Mouse (Mus musculus): ENCODE measurements at regions not wholly inside any gene's neighbourhood (a gene's known extent, or its start where the extent isn't known, plus 50 kb on each side); places are given as distances from the start of the nearest gene placed in this dataset.

- no peak for DNase-seq (ENCODE audit: low spot score)
These were observed 57.8 kb upstream of the Zfand5 start for GRCm38 (mm10) chr19:21214253-21214652.

- no peak for DNase-seq (ENCODE audit: low spot score)
These were observed 78.6 kb upstream of the Zfand5 start for GRCm38 (mm10) chr19:21193461-21193860.

- DNase-seq (ENCODE audit: low spot score), result no peak
These were observed 79.5 kb upstream of the Zfand5 start for GRCm38 (mm10) chr19:21192576-21192975.

GRCm38 (mm10) chr19:21189216-21189615 is 82.9 kb upstream of the Zfand5 start:
- DNase-seq (ENCODE audit: low spot score), result no peak

- no peak for DNase-seq (ENCODE audit: low spot score)
These were observed 85.4 kb upstream of the Zfand5 start for GRCm38 (mm10) chr19:21186656-21187055.

GRCm38 (mm10) chr19:21186016-21186415 is 86.1 kb upstream of the Zfand5 start:
- no peak for DNase-seq (ENCODE audit: low spot score)

GRCm38 (mm10) chr19:21183028-21183427 is 89.0 kb upstream of the Zfand5 start:
- no peak for DNase-seq (ENCODE audit: low spot score)

DNA sequence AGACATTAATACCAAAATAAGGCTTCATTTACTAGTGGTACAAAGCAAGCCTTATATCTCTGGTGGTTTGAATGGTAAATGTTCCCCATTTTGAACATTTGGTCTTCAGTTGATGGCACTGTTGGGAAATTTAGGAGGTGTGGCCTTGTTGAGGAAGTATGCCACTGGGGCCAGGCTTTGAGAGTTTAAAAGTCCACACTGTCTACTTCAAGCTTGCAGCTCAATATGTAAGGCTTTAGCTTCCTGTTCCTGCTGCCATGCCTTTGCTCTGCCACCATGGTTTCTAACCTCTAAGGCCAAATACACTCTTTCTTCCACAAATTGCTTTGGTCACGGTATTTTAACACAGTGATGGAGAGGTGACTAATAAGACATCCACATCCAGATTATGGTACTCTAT is 92.2 kb upstream of the Zfand5 start:
- DNase-seq (ENCODE audit: low spot score), result no peak

- DNase-seq (ENCODE audit: low spot score), result no peak
These were observed 96.6 kb upstream of the Zfand5 start for GRCm38 (mm10) chr19:21175426-21175831.

- no peak for DNase-seq (ENCODE audit: low spot score)
These were observed 97.4 kb upstream of the Zfand5 start for GRCm38 (mm10) chr19:21174636-21175035.

DNA sequence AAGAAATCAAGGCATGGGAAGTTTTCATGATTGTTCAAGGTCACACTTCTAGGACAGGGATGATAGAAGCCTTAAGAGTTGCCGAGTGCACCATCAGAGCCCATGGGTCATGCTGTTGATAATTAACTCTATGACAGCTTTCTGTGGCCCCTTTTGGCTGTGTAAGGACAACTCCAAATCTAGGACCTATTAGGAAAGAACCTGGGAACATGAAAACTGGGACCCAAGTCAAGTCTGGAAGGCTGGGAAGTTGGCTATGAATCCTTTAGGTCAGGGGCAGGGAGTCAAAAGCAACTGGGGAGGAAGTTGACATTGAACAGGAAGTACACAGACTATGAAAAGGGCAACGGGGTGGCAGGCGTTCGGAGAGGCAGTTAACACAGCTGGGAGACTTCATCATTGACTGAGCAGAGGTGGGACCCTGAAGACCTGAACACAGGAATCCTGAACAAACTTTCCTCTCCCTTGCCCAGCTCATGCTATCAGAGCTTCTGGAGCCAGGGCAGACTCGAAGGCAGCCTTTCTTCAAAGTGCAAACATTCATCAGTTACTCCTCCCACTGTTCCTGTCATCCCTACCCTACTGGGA is 98.1 kb upstream of the Zfand5 start:
- DNase-seq (ENCODE audit: low spot score), result no peak

DNA sequence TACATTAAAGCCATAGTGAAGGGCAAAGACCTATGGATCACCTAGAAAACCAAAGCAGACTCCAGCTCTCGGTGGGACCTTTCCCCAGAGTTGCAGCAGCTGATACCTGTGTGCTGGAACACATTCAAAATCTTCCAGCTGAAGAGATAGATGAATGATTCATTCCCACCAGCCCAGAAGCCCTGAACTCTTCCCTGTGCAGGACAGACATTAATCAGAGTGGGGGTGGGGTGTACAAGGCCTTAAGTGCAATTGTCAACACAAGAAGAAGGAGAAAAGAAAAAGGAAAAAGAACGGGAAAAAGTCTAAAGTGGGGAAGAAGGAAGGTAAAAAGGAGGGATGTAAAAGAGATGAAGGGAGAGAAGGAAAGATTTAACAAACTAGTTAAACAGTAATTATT is 100.9 kb upstream of the Zfand5 start:
- no peak for DNase-seq (ENCODE audit: low spot score)

DNA sequence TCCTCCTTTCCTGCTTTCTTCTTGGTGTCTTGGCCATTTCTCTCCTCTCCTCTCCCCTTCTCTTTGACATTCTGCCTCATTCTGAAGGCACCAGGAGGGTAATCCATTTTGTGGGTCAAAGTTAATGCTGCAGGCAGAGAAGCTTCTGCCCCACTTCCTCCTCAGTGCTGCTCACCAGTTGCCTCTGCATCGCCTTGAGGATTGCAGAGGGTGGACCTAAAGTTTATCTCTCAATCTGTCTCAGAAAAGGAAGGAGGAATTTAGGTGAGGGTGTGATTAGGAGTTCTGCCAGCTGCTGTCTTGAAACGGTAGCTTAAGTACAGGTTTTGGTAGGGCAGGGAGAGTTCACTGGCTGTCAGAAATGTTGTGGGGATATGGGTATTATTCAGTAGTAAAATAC is 101.3 kb upstream of the Zfand5 start:
- no peak for DNase-seq (ENCODE audit: low spot score)

DNA sequence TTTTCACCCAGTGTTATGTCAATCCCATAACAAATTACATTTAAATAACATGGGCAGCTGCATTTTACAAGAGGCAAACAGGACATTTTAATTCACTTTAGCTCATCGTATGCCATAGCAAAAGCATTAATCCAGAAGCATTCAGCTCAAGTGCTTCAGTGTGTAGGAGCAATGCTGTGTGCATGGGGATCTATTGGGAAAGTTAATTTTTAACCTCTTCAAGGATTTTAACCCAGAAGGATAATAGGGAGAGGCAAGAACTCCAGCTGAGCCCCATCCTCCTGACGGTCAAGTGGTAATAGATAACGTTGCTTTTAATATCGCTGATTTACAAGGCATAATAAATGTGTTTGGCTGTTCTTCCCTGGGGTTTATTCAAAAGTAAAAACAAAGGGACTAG is 105.1 kb upstream of the Zfand5 start:
- no peak for DNase-seq (ENCODE audit: low spot score)

DNA sequence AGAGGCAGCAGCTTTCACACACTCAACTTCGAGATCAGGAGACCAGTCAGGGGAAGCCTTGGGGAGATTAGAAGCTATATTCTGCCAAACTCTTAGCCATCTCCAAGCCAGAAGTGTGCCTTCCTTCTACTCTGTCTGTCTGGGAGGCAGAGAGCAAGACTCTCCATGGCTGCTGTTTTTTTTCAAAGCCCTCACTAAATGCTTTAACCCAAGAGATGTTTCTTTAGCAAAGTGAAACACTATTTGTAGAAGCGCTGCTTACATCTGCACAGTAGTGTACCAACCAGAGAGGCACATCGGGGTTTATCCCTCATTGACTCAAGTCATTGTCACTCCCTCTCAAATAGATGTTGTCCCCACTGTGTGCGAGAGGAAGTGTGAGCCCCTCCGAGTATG is 105.6 kb upstream of the Zfand5 start:
- DNase-seq (ENCODE audit: low spot score), result no peak

DNA sequence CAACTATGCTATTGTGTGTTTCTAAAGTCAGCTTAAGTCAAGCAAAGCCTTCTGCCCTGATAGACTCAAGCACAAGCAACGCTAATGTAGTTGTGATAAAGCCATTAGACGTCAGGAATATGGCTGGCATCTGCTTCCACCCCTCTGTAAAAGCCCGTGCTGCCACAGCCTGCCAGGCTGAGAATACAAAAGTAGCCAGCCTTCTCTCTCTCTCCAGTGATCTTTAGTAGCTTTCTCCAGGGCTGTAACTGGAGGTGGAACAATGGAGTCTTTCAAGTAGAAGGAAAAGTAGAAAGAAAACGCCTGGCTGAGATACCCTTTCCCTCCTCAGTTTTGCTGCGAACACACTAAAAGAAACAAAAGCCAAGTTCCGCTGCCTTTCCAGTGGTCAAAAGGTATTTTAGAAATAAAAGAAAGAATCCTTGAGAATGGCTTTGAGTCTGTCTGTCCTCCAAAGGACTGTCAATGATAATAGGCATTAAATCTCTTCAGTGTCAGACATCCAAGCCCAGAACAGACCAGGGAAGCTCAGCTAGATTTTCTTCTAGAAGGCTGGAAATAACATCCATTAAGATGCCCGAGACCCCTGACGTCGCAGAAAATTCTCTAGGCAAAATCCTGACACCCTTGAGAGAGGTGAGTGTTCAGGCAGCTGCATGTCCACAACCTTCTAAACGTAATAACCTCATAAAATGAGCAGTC is 106.2 kb upstream of the Zfand5 start:
- no peak for DNase-seq (ENCODE audit: low spot score)

- no peak for DNase-seq (ENCODE audit: low spot score)
These were observed 108.1 kb upstream of the Zfand5 start for GRCm38 (mm10) chr19:21163978-21164377.

- DNase-seq (ENCODE audit: low spot score), result no peak
These were observed 111.1 kb upstream of the Zfand5 start for GRCm38 (mm10) chr19:21160946-21161345.

GRCm38 (mm10) chr19:21159189-21160137 is 112.6 kb upstream of the Zfand5 start:
- no peak for DNase-seq (ENCODE audit: low spot score)

DNA sequence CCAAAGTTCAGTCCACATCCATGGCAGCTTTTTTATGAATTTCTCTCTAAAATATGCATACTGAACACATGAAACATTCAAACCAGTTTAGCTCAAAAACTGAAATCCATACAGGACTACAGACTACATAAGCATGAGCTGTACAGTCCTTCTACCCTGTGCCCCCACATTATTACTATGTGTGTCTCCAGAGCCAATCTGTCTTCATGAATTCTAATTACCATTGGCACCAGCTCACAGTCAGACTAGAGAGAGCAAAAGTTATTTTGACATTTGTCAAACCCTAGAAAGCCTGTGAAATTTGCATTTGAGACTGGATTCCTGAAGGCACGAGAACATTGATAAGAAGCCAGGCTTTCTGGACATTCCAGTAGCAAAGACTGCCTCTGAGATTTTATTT is 117.9 kb upstream of the Zfand5 start:
- no peak for DNase-seq (ENCODE audit: low spot score)

- no peak for DNase-seq (ENCODE audit: low spot score)
These were observed 120.1 kb upstream of the Zfand5 start for GRCm38 (mm10) chr19:21152027-21152426.

DNA sequence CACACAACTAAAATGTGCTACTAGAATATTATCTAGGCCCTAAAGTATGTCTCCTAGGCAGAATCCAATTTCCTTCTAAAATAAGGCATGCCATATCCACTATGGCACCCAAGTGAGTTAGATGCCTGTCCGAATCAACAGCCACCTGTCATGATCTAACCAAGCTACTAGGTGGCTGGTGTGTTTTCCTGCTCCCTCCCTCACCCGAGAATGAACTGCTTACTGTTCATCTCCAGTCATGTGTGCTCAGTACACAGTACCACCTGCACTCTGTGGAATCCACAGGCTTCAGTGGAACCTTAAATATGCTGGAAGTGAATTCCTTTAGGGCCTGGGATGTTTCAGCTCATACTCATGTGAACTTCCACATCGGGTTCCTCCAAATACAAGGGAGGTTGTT is 121.2 kb upstream of the Zfand5 start:
- no peak for DNase-seq (ENCODE audit: low spot score)

DNA sequence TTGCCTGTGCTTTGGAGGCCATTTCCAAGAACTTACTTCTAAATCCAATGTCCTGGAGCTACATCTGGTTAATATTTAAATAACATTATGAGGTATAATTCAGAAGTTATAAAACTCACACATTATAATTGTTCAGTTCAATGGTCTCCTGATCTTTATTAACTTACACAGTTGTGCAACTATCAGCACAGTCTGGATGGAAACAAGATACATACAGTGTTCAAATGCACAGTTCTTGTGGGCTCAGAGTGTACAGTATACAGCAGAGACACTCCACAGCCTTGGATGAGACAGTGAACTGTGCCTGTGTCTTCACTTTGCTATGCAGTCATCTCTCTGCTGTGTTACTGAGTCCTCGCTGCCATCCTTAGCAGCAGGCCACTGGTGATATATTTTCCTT is 121.8 kb upstream of the Zfand5 start:
- DNase-seq (ENCODE audit: low spot score), result no peak
